Mouse (Mus musculus): ENCODE data around the gene Zfp93. TPM values are rescaled to one million over a fixed set of nuclear protein-coding genes. Genes with fewer than 3 reads are reported as not detected.

The Zfp93 gene
- polyA plus RNA-seq, 2 experiments: 6.2 to 8.2 TPM

DNA sequence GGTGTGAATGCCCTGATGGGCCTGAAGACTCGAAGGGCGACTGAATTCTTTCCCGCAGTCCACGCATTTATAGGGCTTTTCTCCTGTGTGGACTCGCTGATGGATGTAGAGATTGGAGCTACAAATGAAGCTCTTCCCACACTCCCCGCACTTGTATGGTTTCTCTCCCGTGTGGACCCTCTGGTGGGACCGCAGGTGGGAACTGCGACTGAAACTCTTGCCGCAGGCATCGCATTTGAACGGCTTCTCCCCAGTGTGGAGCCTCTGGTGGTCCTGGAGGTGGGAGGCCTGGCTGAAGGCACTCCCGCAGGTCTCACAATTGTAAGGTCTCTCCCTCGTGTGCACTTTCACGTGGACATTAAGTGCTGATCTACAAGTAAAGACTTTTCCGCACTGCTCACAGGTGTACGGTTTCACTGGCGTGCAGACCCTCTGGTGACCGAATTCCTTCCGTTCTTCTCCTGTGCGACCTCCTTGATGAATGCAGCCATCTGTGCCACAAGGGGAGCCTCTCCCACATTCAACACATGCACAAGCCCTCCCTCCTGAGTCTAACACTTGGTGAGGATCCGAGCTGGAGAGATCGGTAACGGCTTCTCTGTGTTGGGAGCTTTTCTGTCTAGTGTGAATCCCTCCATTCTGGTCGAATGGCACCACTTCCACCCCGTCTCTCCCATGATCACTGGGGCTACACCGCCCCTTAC, 21.3 kb downstream of the Zfp93 start:
- H3K9ac ChIP-seq (ENCODE audit: low read depth, low read length, severe bottlenecking): no peak overlapping the region
- H3K36me3 ChIP-seq (ENCODE audit: control insufficient read depth, insufficient read depth, low read length): peaks cover 74% of the 10 kb centered on the region
- H3K27ac ChIP-seq (replicated peaks; ENCODE audit: low read depth, low read length): no peak overlapping the region
- no peak overlapping the region for H3K4me2 ChIP-seq (replicated peaks; ENCODE audit: low read depth, low read length, severe bottlenecking)
- WGBS: 93% methylated on average over 27 of the region's 27 CpGs
- DNase-seq (ENCODE audit: low spot score) (no peak), ATAC-seq (ENCODE audit: low FRiP score, low read depth) (no peak)
- H3K4me1 ChIP-seq (ENCODE audit: control insufficient read depth, insufficient read depth, low read length): no peaks in the 10 kb centered on the region
- TF ChIP-seq POLR2A (IDR thresholded peaks at IDR 0.05; ENCODE audit: borderline replicate concordance, extremely low read depth, insufficient read depth, insufficient read length): no peak
- H3K9me3 ChIP-seq (ENCODE audit: control insufficient read depth, low read length): peaks cover 4% of the 10 kb centered on the region
- no peak overlapping the region for H3K4me3 ChIP-seq (replicated peaks; ENCODE audit: low read length)
- no peaks in the 10 kb centered on the region for H3K27me3 ChIP-seq (ENCODE audit: control insufficient read depth, insufficient read depth, low read length)

GRCm38 (mm10) chr7:24293061-24293851, 23.0 kb downstream of the Zfp93 start:
- H3K4me3 ChIP-seq (replicated peaks; ENCODE audit: low read length): no peak overlapping the region
- ATAC-seq (ENCODE audit: low FRiP score, low read depth) (no peak), DNase-seq (ENCODE audit: low spot score) (no peak)
- no peak overlapping the region for H3K9ac ChIP-seq (ENCODE audit: low read depth, low read length, severe bottlenecking)
- no peak overlapping the region for H3K27ac ChIP-seq (replicated peaks; ENCODE audit: low read depth, low read length)
- no peak overlapping the region for H3K4me2 ChIP-seq (replicated peaks; ENCODE audit: low read depth, low read length, severe bottlenecking)
- peaks cover 6% of the 10 kb centered on the region; the same call in 1 of the 2 replicates for H3K4me1 ChIP-seq (ENCODE audit: control insufficient read depth, insufficient read depth, low read length)
- H3K9me3 ChIP-seq (ENCODE audit: control insufficient read depth, low read length): peaks cover 4% of the 10 kb centered on the region
- peaks cover 76% of the 10 kb centered on the region for H3K36me3 ChIP-seq (ENCODE audit: control insufficient read depth, insufficient read depth, low read length)
- WGBS: 82% methylated on average over 12 of the region's 12 CpGs
- no peak for TF ChIP-seq POLR2A (IDR thresholded peaks at IDR 0.05; ENCODE audit: borderline replicate concordance, extremely low read depth, insufficient read depth, insufficient read length)
- H3K27me3 ChIP-seq (ENCODE audit: control insufficient read depth, insufficient read depth, low read length): no peaks in the 10 kb centered on the region

DNA sequence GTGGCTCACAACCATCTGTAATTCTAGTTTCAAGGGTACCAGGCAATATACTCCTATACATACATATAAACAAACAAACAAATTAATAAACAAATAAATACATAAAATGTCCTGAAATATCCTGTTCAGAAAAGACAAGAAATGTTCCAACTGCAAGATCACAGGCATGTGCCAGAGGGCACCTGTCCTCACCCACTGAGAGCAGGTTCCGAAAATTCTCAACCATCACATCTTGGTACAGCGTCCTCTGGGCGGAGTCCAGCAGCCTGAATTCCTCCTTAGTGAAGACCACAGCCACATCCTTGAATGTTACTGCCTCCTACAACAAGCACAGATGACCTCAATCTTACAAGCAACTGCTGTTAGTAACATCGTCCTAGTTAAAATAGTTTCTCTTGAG, 24.5 kb downstream of the Zfp93 start:
- Histone ChIP-seq H3K27me3 (ENCODE audit: control insufficient read depth, insufficient read depth, low read length) (no peaks in the 10 kb centered on the region), H3K9me3 (ENCODE audit: control insufficient read depth, low read length) (peaks cover 3% of the 10 kb centered on the region), H3K9ac (ENCODE audit: low read depth, low read length, severe bottlenecking) (no peak overlapping the region), H3K36me3 (ENCODE audit: control insufficient read depth, insufficient read depth, low read length) (peaks cover 72% of the 10 kb centered on the region), H3K4me3 (replicated peaks; ENCODE audit: low read length) (no peak overlapping the region), H3K4me1 (ENCODE audit: control insufficient read depth, insufficient read depth, low read length) (peaks cover 6% of the 10 kb centered on the region; the same call in 1 of the 2 replicates), H3K27ac (replicated peaks; ENCODE audit: low read depth, low read length) (no peak overlapping the region), H3K4me2 (replicated peaks; ENCODE audit: low read depth, low read length, severe bottlenecking) (no peak overlapping the region)
- DNase-seq (ENCODE audit: low spot score) (no peak), ATAC-seq (ENCODE audit: low FRiP score, low read depth) (no peak)
- TF ChIP-seq POLR2A (IDR thresholded peaks at IDR 0.05; ENCODE audit: borderline replicate concordance, extremely low read depth, insufficient read depth, insufficient read length): no peak
- 93% methylated on average over 4 of the region's 4 CpGs for WGBS

DNA sequence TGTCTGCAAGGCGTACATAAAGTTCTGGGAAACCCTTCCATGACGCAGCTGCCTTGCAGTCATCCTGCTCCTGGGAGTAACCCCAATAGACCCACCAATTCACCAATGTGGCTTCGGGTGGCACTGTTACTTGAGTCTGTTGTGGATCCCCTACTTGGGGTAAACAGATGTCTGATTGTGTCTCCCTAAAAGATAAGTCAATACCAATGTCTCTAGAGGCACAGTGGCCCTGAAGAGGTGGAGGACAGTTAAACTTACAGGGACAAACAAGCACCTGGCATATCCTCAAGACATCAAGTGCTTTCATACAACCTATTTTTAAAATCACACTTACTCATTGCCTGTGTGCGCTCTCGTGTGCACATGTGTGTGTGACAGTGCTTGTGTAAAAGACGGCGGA, 25.2 kb downstream of the Zfp93 start:
- Histone ChIP-seq H3K4me1 (ENCODE audit: control insufficient read depth, insufficient read depth, low read length) (peaks cover 9% of the 10 kb centered on the region), H3K4me3 (replicated peaks; ENCODE audit: low read length) (no peak overlapping the region), H3K9ac (ENCODE audit: low read depth, low read length, severe bottlenecking) (no peak overlapping the region), H3K4me2 (replicated peaks; ENCODE audit: low read depth, low read length, severe bottlenecking) (no peak overlapping the region), H3K9me3 (ENCODE audit: control insufficient read depth, low read length) (no peaks in the 10 kb centered on the region; the same call in 1 of the 2 replicates), H3K36me3 (ENCODE audit: control insufficient read depth, insufficient read depth, low read length) (peaks cover 66% of the 10 kb centered on the region), H3K27ac (replicated peaks; ENCODE audit: low read depth, low read length) (no peak overlapping the region), H3K27me3 (ENCODE audit: control insufficient read depth, insufficient read depth, low read length) (no peaks in the 10 kb centered on the region)
- ATAC-seq (ENCODE audit: low FRiP score, low read depth): no peak
- DNase-seq (ENCODE audit: low spot score): no peak
- 96% methylated on average over 7 of the region's 7 CpGs for WGBS
- no peak for TF ChIP-seq POLR2A (IDR thresholded peaks at IDR 0.05; ENCODE audit: borderline replicate concordance, extremely low read depth, insufficient read depth, insufficient read length)

GRCm38 (mm10) chr7:24296386-24296785, 26.2 kb downstream of the Zfp93 start:
- H3K9me3 ChIP-seq (ENCODE audit: control insufficient read depth, low read length): no peaks in the 10 kb centered on the region; the same call in 1 of the 2 replicates
- H3K4me2 ChIP-seq (replicated peaks; ENCODE audit: low read depth, low read length, severe bottlenecking): no peak overlapping the region
- H3K27me3 ChIP-seq (ENCODE audit: control insufficient read depth, insufficient read depth, low read length): no peaks in the 10 kb centered on the region
- 92% methylated on average over 7 of the region's 7 CpGs for WGBS
- H3K4me1 ChIP-seq (ENCODE audit: control insufficient read depth, insufficient read depth, low read length): peaks cover 13% of the 10 kb centered on the region
- H3K4me3 ChIP-seq (replicated peaks; ENCODE audit: low read length): no peak overlapping the region
- no peak for TF ChIP-seq POLR2A (IDR thresholded peaks at IDR 0.05; ENCODE audit: borderline replicate concordance, extremely low read depth, insufficient read depth, insufficient read length)
- H3K27ac ChIP-seq (replicated peaks; ENCODE audit: low read depth, low read length): no peak overlapping the region
- H3K36me3 ChIP-seq (ENCODE audit: control insufficient read depth, insufficient read depth, low read length): peaks cover 56% of the 10 kb centered on the region
- ATAC-seq (ENCODE audit: low FRiP score, low read depth): no peak
- DNase-seq (ENCODE audit: low spot score): no peak
- no peak overlapping the region for H3K9ac ChIP-seq (ENCODE audit: low read depth, low read length, severe bottlenecking)

Measured in limb, embryonic 14.5 days (tissue).